Mouse (Mus musculus) thymus, postnatal 14 days (tissue): Measurements from ENCODE around the gene Cdk5r1.

Experiments
- DNase-seq: peaks from one replicate; pipeline ENCODE4 v3.0.0; 2021

Gene Cdk5r1

DNA sequence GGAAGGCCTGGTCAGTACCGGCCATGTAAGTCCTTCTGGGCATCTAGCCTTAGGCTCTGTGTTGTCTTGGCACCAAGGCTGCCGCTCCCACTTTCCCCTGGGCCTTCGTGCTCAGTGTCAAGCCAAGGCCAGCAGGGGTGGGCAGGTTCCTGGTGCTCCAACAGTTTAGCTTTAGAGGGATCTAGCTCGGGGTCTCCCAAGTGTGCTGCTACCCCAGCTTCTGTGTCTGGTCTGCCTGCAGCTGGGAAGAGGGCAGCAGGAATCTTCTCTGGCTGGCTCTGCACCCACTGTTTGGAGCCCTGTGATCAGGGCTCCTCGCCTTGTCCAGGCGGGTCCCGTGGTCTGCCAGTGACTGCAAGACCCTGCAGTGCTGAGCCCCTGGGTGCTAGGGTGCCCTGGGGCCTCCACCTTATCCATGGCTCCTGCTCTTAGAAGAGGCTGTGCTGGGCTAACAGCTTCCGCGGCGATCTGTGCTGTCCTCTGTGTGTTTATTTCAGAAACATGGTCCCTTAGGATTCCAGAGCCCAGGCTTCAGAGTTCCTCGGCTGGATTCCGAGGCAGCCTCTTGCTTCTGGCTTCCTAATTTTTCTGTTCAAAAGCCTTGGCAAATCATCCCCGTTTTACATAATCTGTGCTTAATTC lies 4.7 kb downstream of the Cdk5r1 start:
- no peak for DNase-seq

DNA sequence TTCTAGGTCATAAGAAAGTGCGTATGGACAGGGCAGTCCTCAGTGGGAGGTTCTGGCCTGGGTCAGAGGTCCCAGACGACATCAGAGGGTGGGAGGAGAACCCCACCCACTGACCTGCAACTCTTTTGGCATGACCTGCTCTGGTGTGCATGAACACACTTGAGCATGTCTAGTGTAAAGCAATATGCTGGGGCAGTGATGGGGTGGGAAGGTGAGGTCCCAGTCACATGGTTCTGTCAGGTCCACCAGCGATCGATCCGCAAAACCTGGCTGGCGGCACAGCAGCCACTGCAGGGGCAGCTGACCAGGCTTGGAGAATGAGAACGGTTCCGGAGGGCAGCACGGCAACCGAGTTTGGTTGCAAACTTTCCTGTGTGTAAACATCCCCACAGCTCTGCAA lies 5.5 kb downstream of the Cdk5r1 start:
- DNase-seq: no peak

DNA sequence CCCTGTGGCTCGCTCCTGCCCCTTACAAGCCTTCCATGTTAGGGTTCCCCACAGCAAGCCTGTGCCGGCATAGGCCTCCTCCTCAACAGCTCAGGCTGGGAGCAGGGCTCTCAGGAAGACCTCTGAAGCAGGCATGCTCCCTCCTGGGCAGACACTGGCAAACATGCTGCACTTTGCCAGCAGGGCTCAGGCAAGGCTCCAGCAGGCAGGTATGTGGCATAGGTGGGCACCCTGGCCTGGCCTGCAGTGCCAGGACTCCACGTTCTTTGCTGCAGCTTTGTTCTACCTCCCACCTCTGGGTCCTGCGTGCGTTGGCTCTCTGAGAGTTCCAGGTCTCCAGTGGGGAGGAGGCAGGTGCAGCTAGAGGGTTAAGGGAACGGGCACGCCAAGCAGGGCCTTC lies 6.1 kb downstream of the Cdk5r1 start:
- DNase-seq: no peak

- no peak for DNase-seq
These were observed 6.8 kb downstream of the Cdk5r1 start for GRCm38 (mm10) chr11:80483536-80484067.

DNA sequence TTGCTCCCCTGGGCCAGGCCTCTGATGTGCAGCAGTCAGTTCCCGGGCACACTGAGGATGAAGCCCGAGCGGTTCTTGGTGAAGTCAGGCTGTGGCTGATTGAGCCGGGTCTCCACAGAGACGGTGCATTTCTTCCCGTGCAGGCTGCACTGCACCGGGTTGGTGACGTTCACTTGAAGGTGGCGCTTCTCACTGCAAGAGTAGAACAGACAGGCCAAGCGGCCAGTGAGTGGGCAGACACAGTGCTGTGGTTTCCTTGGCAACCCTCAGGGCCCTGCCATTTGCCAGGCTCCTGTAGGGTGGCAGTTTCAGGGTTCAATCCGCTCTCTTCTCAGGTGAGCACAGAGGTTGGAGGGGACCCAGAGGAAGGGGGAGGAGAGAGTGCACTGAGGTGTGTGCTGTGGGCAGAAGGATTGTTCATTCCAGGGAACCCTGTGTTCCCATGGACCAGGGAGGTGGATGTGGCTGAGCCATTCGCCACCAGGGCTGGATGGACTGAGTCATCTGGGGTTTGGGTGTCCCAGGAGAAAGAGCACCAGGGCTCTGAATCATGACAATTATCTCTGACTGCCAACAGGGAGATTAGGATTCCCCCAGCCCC lies 7.5 kb downstream of the Cdk5r1 start:
- DNase-seq: no peak

DNA sequence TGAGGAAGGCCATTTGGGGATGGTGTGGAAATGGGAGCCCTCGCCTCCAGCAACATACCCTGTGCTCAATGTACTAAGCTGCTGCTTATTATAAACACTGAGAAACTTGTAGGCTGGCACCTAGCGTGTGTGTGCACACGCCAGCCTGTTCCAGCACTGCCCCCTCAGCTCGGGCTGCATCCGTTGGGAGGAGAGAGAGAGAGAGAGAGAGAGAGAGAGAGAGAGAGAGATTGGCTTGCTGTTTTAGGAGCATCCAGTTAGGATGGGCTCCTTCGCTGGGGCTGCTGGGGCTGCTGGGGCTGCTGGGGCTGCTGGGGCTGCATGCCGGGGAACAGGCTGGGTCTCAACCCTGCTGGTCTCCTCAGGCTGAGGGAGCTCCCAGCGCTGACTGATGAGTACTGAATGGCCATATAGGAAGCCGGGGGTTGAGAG lies 8.3 kb downstream of the Cdk5r1 start:
- DNase-seq: no peak

- DNase-seq: no peak
These were observed 8.9 kb downstream of the Cdk5r1 start for GRCm38 (mm10) chr11:80485622-80486206.

GRCm38 (mm10) chr11:80487904-80488587 lies 11.2 kb downstream of the Cdk5r1 start:
- no peak for DNase-seq

- DNase-seq: peak; percentile 73
These were observed 12.5 kb downstream of the Cdk5r1 start for GRCm38 (mm10) chr11:80489172-80489881.

- DNase-seq: peak; percentile 58
These were observed 13.0 kb downstream of the Cdk5r1 start for GRCm38 (mm10) chr11:80489882-80490196.

- no peak for DNase-seq
These were observed 14.0 kb downstream of the Cdk5r1 start for GRCm38 (mm10) chr11:80490831-80491230.

- DNase-seq: no peak
These were observed 16.4 kb downstream of the Cdk5r1 start for GRCm38 (mm10) chr11:80493186-80493585.

DNA sequence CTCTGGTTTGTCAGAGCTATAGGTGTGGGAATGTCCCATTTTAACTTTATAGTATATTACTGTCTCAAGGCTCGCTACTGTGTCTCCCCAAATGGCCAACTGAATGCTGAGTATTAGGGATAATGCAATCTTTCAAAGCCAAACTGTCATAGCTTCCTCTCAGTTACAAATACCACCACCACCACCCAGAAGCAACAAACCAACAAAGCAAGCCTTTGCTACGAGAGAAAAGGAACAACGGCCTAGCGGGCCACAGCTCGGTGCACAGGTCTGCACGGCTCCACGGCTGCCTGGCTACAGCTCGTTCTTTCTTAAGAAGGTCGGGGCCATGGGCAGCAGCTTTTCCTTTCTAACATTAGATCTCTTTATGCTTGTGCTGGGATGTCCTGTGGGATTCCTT lies 18.0 kb downstream of the Cdk5r1 start:
- no peak for DNase-seq

GRCm38 (mm10) chr11:80495972-80496371 lies 19.1 kb downstream of the Cdk5r1 start:
- no peak for DNase-seq

GRCm38 (mm10) chr11:80496640-80497039 lies 19.8 kb downstream of the Cdk5r1 start:
- DNase-seq: no peak

- DNase-seq: no peak
These were observed 20.5 kb downstream of the Cdk5r1 start for GRCm38 (mm10) chr11:80497225-80497919.

DNA sequence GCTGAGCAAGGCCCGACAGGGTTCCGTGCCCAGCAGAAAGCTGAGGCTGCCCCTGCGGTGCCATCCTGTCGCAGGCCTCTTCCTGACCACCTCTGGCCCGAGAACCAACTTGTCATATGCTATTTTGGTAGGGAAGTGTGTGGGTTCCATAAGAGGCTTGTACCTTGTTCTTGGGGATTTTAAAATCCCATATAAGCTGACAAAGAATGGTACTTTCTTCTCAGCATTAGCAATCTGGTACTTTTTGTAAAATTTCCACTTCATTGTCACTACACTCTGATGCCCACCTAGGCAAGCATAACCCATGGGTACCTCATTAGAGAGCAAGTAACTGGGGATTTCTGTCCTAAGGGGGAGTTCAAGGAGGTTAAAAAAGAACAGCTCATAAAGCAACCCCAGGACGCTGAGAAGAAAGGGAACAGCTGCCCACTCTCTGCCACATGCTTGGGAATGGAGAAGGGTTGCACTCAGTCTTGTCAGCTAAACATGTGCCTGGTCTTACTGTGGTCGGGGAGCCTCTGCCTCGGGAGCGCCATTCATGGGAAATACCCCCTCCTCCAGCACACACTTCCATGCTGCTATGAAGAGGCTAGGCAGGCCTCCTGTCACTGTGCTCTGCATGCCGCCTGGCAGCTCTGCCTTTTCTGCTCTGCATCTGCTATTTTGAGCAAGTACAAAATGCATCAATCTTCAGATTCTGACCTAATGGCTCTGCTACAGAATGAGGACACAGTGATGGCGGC lies 21.7 kb downstream of the Cdk5r1 start:
- no peak for DNase-seq

- no peak for DNase-seq
These were observed 22.7 kb downstream of the Cdk5r1 start for GRCm38 (mm10) chr11:80499550-80499952.

DNA sequence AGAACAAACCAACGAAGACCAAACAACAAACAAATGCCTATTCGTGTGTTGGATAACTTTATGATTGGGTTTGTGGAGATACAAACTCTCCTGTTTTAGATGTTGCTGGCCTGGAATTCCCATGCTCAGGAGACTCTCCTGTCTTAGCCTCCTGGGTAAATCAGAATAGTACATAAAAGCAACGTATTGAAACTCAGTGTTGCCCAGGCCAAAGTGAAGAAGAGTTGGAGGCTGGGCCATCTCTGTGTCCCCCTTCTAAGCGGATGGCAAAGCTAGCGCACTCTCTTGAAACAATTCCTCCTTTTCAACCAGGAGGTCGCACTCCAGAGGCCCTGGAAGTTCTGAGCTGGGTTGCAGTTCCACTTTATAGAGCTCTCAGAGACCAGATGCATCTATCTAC lies 26.5 kb downstream of the Cdk5r1 start:
- no peak for DNase-seq

DNA sequence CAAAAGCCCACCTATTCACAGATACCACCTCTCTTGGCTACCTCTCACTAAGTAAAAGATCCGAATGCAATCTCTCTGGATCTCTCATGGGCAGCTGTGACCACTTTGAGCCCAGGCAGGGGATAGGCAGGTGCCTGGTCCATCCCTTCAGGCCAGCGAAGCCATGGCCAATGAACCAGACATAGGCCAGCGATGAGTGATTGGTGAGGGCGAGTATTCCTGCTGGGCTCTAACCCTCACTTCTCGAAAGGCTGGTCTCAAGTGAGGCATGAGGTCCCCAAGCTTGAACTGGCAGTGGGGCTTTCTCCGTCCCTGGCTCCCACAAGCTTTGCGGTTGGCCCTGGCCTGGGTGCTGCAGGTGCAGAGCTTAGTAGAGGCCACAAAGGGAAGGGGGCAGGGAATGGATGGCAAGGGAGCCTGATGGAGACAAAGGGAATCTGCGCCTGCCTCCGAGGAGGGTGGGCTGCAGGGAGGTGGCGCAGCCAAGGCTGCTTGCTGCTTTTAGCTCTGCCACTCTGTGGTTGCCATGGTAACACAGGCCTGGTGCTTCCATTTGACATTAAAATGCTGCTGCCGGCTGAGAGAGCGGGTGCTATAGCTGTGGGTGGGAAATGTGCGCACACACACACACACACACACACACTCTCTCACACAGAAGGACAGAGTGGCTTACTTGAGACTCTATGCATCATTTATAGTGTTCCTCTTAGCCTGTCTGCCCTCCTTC lies 27.1 kb downstream of the Cdk5r1 start:
- peak; percentile 81 for DNase-seq
